Mouse (Mus musculus) naive thymus-derived CD4-positive, alpha-beta T cell, adult 5 months (primary cell): ENCODE measurements around the gene Irx2. TPM values are rescaled to one million over a fixed set of nuclear protein-coding genes. Genes with fewer than 3 reads are reported as not detected.

Source experiments
- polyA plus RNA-seq: library from polyadenylated mRNA; unstranded; fragments of 100-300 nt; shearing (Covaris generic); gene quantifications from one replicate; pipeline ENCODE4 v1.2.1, GENCODE M21; 2017

Gene Irx2
- polyA plus RNA-seq: not detected

DNA sequence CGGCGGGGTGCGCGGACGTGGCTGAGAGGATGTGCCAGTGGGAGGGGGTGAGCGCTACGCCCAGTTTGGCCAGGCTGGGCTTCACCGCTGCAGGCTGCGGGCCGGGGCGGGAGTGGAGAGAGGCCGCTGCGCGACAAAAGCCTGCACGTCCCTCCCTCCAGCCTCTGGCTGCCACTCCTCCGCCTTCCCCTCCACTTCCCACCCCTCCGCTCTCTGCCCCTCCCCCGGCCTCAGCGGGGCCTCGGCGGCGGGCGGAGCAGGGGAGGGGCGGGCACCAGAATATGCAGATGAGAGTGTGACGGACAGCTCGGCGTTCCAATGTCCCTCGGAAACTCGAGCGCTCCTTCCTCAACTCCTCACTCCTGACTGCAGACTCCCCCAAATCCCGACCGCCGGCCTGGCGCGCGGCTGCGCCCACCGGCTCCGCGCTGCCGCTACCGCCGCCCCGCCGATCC is at the start of gene Irx2:
Irx2 (plus strand) TSS at position 359 of the 455 bp plus-strand sequence.

